Mouse (Mus musculus) thymus, adult 18-20 months (tissue): ENCODE data around the gene Gdpd5.

Experiments
- DNase-seq, 2 experiments: peaks; one replicate each; pipeline ENCODE4 v3.0.0; 2022; ENCODE audit warnings: mixed read lengths in 2 of 2

The Gdpd5 gene

DNA sequence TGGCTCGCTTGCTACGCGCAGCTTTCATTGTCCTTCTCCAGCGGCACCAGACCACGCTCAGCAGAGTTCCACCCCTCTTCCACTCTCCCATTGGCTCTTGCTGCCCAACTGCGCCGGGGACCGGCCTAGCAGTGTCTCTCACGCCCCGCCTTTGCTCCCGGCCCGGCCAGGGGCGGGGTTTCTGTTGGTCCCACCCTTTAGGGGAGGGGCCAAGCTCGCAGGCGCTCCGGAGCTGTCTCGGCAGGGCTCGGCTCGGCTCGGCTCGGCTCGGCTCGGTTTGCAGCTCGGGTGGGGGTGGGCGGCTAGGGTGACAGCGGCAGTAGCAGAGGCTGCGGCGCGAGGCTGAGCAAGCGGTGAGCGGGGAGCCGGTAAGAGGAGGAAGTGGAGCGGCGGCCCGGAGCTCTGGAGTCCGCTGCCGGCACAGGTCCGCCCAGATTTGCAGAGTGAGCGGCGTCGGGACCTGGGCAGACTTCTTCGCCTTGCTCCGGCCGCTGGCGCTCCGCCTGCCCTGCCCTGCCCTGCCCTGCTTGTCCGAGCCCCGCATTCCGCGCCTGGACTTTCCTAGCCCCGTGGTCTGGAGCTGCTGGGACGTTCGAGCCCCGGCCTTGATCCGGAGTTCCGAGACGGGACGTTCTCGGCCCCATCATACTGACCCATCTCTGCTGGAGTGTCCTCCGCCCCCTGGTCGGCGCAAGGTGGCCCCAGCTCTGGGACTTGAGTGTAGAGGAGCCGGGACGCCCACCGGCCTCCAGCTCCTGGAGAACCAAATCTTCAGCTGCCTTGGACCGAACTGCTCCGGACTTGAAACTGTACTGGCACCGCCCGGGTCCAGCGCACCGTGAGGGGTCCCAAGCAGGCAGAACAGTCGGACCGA is at the start of gene Gdpd5:
Gdpd5 (plus strand) TSS at position 201 of the 874 bp plus-strand sequence.
- peak; percentile 93 to 94 for DNase-seq

DNA sequence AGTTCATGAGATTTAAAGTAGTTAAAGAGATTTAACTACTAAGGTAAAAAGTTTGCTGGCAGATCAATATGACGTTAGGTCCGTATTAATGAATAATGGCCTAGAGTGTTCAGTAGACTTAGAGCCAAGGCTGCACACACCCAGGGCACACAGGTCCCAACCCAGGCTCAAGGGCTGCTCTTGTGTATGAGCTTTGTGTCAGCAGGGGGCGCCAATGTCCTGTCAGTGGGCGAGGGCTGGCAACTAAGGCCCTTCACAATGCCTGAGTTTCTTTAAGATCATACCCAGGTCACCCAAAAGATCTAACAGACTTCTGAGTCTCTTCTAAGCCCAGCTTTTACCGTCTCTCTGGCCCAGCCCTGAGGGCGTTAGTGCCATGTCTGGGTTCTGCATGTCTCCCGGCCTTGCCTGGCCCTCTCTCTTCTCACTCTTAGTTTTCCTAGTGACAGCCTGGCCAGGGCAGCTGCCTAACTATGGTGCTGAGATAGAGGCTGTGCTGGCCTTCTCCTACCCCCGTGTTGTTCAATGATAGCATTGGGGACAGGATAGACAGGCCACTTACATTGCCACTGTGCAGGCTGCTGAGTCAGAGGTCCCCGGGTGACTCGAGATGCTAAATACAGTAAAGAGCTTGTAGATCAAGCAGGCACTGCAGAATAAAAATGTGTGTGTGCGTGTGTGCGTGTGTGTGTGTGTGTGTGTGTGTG is 48.3 kb upstream of the Gdpd5 start:
- DNase-seq: peak in 1 of 2 experiments; percentile 10

DNA sequence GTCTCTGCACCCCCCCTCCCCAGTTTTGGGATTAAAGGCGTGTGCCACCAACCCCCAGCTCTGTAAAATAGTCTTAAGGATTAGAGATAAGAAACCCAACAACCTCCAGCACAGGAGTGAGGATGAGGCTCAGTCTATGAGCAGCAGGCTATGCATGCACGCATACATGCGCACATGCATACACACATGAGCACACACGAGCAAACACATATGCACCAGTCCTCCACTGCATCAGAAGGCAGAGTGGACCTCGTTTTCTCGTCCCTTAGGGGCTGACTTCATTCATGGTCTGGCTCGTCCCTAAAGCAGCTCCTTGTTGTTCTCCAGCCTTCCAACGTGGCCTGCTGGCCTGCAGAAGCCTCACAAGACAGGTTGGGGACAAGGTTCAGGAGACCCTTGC is 40.5 kb upstream of the Gdpd5 start:
- no peak for DNase-seq

DNA sequence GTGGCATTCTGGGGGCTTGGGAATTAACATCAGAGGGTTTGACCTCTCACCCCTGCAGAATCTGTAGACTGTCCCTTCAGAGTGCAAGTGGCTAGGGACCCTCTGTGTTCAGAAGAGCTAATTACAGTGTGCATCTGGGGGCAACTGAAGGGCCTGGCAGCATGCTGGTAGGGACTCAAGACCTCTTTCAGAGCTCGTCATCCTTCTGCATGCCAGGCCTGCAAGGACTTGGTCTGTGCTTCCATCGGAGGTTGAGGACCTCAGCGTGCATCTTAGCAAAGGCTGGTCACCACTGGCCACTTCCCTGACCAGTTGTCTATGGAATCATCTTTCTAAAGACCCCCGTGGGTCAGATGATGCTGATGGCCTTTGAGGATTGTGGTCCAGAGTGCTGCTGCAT is 37.6 kb upstream of the Gdpd5 start:
- no peak for DNase-seq

DNA sequence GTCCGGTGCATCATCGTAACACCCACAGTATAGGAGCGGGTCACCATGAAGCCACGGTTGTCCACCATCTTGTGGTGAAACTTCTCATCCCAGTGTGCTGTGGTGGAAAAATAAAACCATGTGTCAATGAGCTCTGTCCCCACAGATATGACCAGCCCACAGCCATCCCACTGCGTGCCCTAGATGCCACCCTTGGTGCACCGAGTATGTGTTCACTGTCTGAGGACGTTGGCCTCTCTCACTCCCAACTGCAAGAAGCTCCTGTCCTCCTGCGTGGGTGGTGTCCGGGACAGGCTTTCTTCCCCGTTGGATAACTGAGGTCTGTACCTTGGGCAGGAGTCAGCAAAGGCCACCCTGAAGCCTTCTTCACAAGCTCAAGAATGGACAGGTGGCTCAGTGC is 33.9 kb upstream of the Gdpd5 start:
- no peak for DNase-seq

DNA sequence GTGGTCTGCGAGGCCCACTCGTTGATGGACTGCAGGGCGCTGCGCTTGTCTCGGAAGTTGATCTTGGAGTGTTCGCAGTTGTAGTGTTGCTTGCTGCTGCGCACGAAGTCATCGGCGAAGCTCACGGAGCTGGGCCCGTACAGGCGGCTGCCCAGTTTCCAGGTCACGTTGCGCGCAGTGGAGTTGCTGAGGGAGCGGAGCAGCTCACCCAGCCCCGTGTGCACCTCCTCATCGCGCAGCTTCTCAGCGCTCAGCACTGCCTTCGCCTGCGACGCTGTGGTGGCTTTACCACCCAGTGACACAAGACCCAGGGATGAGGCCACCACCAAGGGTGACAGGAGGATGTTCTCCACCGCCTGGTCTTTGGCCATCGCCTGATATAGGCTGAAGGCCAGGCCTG is 32.3 kb upstream of the Gdpd5 start:
- DNase-seq: no peak

DNA sequence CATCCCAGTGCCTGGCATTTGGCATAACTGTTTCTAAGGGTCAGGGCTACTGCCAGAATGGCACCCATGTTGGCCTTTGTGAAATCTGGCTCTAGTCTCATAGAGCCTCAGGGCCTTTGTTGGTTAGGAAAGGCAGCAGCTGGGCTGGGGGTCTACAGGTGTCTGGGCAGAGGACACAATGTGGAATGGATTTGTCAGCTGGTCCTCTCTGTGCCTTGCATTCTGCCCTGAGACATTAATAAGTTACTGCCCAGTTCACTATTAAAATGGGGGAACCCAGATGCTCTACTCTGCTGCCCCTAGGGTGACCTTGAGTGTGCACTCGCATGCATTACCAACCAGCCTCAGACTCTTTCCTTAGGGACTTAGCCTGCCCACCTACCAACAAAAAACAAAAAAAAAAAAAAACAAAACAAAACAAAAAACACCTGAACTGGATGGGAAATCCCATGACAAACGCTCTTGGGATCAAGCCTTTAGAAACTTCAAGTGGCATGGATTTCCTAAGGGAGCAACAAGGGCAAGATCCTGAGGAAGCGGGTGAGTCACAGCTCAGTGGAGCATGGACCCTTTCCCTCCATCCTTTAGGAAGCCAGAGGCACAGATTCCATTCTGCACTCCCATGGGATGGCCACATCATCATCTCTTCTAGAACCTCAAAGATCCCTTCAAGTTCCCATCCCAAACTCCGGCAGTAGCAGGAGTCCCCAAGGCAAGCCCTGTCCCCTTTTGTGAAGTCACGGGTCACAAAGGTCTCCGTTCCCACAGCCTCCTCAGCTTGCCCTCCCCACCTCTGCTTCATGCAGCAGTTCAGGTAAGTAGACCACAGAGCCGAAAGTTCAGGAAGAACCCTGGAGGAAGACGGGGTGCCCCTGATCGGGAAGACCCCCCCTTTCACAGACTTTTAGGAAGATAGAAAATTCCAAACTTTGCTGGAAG is 31.2 kb upstream of the Gdpd5 start:
- DNase-seq: no peak

DNA sequence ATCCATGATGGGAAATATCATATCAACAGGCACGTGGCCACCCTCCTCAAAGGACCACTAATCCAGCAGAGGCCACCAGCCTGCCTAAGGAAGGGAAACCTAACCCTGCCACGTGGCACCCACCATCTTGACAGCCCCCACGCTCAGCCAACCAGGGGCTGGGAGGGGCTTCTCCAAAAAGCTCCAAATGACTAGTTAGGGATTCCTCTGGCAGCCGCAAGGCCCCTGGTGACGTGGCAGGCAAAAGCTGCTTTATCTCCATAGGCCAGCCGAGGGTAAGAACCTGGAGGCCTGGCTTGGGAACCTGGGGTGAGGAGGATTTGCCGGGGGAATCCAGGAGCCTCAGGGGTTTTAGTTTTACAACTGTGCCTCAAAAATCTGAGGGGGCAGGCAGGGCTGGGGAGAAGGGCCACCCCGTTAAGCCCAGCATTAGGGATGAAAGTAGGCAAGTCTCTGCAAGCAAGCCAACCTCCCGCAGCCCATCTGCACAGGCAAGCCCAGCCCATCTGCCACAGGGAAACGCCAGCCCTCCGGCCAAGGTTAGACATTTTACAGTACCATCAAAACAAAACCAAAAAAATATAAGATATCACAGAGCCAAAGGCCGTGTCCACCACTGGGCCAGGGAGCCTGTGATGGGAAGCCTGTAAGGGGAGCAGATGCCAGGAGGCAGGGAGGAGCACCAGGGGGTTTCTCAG is 30.0 kb upstream of the Gdpd5 start:
- DNase-seq: no peak

DNA sequence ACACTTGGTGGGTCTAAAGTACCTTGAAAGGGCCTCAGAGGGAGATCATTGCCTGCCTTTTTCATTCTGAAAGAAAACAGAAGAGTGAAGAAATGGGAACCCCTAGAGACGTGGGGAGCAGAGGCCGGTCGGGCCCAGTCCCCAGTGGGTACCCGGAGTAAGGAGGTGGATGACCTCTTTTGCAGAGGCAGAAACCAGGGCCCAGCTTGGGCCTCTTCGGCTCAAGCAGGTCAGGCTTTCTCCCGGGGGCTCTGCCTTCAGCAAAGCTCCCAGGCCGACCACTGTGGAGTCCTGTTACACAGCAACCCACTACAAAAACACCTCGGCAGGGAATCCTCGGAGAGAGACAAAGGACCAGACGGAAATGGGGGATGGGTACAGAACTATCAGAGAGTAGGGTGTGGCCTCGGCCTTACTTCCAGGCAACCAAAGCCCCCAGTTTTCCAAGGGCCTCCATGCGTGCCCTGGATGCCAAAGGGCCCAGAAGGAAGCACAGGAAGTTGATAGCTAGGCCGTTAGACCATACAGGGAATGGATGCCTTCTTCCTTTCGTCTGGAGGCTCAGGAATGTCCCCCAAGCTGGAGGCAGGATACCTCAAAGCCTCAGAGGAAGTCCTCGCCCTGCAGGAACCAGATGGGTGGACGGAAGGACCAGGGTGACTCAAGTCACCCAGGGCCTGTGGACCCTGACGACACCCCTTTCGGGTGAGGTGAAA is 29.3 kb upstream of the Gdpd5 start:
- DNase-seq: no peak

DNA sequence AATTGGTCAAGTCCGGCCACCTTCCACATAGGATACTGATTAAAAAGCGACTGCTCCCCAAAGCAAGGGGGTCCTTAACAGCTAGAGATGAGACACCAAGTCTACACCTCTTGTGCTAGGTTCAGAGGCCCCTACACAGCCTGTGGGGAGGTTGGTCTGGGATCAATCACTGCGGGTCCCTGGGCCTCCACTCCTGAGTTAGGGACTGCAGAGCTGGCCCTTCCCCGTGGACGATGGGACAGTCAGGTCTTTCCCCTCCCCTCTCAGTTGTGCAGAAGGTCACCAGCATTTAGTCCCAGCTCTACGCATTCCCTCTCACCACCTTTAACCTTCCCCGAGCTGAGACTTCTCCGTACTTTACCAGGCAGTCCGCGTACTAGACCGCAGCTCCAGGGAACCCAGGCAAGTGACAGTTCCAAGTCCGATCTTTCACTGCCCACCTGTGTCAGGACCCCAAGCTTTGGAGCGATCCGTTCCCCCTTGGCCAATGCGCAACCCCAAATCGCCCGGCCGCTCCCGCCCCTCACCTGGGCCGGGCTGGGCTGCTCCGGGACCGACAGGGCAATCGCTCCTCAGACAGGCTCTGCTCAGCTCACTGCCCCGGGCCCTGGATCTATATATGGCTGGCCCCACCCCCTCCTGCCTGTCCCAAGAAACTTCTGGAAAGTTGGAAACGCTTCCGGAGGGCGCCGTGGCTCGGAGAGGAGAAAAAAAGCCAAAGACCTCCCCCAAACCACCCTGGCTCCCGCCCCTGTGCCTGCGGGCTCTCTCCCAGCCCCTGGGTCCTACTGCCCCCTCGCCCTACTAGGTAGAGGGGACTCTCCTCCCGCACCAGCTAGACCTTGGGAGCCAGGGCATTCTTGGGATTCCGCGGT is 28.5 kb upstream of the Gdpd5 start, which contains the start of gene Serpinh1:
Serpinh1 (minus strand) TSS at position 714 of the 875 bp plus-strand sequence.
- DNase-seq: no peak

DNA sequence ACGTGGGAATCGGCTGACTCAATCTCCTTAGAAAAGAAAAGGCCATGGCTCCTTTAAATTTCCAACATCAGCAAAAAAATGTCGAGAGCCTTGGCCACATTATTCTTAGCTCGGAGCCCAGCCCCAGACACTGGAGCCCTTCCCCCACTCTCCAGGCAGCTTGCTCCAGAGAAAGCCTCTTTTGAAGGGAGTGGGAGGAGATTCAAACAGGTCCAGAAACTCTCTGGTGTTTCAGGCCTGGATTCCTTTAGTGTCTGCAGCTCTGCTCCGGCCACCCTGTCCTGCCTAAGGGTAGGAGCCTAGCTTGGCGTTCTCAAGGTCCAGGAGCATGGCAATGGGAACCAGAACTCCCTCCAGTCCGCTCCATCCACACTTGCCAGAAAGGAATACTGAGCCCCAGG is 25.5 kb upstream of the Gdpd5 start:
- DNase-seq: no peak

DNA sequence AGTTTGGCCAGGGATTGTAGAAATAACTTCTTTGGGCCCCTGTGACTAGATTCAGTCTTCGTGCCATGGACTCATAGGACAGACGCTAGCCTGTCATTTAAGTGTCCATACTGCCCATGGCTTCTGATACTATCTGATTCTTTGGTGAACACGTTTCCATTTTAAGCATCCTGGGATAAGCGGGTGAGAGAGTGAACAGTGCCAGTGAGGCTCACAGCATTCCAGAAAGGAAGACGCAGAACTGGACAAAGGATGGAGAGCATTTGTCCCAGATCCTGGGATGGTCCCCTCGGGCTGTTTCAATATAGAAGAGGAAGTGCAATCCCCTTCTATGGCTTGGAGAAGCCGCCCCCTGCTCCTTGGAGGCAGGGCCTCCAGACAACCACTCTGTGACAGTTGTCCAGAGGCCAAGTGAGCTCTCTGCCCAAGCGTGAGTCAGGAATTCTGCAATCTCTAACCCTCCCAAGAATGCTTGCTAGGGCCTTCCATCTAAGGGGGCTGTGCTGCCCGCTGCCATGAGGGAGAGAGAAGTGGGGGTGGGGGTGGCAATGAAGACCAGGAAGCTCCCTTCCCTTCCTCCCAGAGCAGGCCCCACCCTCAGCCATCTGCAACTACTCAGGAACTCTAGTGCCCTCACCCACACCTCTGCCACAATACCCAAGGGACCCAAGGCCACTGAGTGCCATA is 24.8 kb upstream of the Gdpd5 start:
- DNase-seq: no peak

DNA sequence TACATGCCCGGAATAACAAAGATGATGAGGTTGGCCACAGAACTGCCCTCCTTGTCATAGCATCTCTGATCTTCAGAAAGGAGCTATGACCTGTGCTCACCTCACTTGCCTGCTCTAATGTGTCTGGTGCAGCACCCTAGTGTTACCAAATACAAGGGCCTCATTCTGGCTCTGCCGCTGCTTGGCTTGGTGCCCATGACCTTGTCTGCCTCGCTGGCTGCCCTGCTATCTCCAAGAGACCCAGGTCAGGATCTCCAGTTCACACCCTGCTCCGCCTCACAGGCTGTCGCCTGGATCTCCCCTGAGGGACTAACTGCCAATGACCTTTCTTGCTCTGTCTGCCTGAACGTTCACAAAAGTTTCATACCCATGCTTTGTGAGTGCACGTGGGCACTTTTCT is 24.0 kb upstream of the Gdpd5 start:
- no peak for DNase-seq

DNA sequence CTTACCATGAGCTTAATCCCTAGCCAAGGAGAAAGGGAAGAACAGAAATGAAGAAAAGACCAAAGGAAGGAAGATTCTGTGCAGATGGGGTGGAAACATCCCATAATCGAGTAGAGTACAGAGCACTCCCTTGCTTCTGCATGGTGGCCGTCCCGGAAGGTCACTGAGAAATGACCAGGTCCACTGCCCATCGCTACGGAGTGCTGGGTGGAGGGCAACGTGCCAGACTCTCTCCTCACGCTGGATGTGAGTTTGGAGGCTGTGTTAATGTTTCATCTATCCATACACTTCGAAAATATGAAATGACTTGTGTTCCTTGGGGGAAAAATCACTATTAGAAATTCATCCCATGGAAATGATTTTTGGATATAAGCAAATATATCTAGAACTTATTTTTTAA is 22.8 kb upstream of the Gdpd5 start:
- no peak for DNase-seq

DNA sequence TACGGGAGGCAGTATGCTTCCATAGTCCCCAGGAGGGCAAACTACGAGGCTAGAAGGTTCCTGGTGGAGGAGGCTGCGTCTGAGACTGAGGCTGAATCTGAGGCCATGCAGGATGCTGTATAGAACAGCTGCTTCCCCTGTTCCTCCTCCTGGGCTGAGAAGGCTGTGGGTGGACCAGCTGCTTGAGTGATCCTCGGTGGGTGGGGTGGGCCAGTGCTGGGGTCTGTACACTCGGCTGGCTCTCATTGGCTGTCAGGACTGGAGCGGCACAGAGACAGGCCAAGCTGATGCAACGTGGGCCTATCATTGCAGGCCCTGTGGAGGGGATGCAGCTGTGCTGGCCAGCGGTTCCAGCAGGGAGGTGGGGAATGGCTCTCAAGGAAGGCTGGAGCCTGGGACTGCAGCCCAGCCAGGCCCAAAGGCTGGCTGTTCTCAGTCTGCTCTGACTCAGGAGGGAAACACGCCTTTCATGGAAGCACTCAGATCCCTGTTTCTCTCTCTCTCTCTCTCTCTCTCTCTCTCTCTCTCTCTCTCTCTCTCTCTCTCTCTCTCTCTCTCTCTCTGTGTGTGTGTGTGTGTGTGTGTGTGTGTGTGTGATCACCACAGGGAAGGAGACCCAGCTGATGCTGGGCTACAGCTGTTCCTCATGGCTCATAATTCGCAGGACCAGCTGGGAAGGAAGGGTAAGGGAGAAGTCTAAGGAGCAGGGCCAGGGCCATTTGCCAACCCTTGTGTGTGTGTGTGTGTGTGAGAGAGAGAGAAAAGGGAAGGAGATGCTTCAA is 21.0 kb upstream of the Gdpd5 start:
- peak in 1 of 2 experiments; percentile 27 for DNase-seq

DNA sequence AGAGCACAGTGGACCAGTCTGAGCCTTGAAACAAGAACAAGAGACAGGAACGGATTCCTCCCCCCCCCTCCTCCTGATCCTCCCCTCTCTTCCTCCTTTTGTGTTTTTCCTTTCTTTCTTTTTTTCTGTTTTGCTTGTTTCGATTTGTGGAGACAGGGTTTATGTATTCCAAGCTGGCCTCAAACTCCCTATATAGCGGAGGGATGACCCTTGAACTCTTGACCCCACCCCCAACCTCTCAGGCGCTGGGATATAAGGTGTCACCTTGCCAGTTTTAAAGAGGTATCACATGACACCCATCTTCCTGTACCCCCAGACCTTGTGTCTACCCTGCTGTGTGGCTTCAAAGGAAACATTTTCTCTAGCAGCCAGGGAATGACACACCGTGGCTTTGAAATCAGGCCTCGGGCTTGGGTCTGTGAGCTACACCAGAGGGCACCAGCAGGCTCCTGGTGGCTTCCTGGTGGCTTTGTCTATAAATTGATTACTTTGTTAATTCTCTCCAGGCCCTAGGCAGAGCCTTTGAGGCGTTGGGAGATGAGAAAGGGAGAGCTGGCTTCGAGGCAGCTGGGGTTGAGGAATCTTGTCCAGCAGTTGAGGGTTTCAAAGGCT is 20.3 kb upstream of the Gdpd5 start:
- no peak for DNase-seq

DNA sequence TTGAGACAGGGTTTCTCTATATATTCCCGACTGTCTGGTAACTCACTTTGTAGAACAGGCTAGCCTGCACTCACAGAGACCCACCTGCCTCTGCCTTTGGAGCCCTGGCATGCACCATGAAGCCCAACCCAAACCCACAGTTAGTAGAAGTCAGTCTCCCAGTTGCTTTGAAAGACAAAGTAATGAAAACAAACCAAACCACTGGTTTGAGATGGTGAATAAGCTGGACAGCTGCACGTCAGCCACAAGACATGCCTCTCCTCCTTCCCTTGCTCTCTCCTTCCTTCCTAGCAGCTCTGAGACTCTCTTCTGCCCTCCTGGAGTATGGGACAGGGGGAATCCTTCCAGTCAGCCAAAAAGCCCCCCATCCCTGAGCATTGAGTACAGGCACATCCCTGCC is 19.1 kb upstream of the Gdpd5 start:
- DNase-seq: no peak

DNA sequence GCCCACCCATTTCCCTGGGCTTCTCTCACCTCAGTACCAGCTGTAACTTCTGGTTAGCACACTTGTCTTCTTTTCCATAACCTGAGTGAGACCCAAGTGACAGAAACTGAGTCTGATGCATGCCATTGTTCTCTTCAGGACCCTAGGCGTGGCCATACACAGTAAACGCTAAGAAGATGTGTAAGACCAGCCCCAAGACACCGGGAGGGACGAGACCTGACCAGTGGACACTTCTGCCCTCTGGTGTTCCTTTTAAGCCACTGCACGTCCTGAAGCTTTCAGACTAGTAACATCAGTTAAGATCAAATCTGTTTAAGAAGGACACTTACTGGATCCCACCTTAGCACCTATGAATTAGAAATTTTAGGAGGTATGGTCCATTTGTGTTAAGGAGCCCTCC is 16.1 kb upstream of the Gdpd5 start:
- DNase-seq: no peak

DNA sequence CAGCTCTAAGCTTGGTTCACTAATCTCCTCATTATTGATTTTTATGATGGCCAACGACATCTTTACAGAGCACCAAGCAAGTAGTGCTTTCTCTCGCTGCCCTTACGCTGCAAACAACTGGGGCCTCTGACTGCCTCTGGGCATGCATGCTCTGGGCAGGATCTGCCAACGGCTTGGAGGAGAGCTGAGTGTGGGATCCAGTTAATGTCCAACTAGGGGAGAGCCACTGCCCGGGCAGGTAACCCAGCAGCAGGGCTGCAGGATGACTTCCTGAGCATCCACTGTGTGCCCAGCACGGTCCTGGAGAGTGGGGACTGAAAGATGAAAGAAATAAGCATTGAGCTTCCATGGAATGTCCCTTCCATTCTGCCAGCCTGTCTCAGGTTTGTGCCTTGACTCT is 14.5 kb upstream of the Gdpd5 start:
- no peak for DNase-seq
